Mouse (Mus musculus) monocyte, adult 2 months (primary cell): ENCODE data around the gene Zc2hc1c.

Experiments
- DNase-seq, 2 experiments: peaks; one replicate each; pipeline ENCODE4 v3.0.0; 2022; ENCODE audit warnings: low spot score in 2 of 2, low read depth in 1 of 2

Gene Zc2hc1c

DNA sequence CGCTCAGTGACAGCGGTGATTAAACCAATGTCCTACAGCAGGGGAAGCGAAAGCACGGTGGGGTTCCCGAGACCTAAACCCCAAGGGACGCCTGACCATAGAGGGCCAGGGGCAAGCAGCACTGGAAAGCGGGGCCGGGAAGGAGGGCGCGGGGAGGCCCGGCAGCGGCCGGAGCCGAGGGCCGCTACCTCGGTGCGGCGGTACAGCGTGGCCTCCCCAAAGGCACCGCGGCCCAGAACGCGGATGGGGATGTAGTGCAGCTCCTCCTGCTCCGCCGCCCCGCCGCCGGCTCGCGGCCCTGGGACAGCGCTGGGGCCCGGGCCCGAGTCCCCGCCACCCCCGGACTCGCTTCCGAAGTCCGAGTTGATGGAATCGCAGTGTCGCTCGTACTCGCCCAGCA lies 50.4 kb downstream of the Zc2hc1c start:
- peak in 1 of 2 experiments; percentile 26 for DNase-seq

DNA sequence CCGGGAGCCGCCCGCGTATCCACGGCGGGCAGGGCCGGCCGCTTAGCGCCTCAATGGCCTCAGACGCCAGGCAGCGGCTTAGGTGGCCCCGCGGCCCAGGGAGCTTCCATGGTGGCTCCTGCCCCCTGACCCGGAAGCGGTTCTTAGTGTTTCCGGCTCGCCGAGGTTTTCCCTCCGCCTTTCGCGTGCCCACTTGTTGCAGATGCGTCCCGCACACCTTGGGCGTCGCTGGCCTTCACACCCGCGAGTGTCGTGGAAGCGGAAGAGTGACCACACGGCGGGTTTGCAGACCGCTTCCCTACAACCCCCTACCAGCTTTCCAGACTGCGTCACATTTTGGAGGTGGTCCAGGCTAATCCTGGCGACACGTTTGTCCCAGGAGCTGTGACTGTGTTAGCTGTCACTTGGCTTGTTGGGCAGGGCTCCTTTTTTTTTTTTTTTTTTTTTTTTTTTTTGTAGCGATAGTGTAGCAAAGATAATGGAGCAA lies 50.9 kb downstream of the Zc2hc1c start, which contains the start of gene Nek9:
Gene Nek9 (minus strand): TSS at position 120 of the 487 bp plus-strand sequence.
- DNase-seq, result peak; percentile 66 to 85

DNA sequence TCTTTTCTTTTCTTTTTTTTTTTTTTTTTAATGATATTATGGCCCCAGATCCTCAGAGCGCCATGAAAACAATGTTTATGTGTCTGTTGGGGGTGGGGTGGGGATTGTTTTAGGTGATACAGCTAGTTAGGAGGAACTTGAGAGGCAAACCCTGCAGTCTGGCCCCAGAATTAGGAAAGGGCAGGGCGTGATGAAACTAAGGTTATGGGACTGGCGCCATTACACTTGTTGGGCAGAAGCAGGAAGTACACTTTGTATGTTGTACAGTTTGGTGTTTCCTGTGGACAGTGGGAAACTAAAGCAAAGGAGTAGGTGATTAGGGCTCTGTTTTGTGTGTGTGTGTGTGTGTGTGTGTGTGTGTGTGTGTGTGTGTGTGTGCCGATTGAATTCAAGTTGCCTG lies 51.6 kb downstream of the Zc2hc1c start:
- peak; percentile 49 to 64 for DNase-seq

DNA sequence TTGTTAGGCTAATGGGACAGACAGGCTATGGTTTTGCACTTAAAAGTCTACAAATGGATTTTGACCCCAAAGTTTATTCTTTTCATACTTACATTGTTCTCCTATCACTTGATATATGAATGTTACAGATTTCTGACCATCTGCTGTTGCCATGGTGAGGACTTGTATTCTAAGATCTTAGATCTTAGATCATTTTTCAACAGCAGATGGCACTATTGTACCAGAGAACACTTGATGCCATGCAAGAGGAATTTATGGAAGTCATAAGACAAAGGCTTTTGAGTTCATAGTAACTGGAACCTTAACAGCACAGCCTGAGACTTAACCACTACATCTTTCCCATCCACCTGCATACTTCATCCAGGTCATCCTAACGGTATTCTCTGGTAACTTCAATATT lies 52.7 kb downstream of the Zc2hc1c start:
- no peak for DNase-seq

DNA sequence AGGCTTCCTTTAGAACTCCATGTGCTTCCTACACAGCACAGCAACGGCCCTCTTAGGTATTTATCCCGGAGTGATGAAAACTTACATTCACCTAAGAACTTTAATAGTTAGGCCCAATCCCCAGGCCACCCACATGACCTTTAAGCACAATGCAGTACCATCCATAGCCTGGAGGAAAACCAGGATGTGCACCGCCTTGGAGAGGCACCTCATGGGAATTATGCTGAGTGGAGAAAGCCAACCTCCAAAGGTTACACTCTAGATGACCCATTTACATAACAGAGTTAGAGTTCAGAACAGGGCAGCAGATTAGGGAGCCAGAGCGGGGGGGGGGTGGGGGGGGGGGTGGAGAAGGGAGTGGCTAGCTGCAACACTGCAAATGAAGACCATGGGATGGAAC lies 53.9 kb downstream of the Zc2hc1c start:
- no peak for DNase-seq

DNA sequence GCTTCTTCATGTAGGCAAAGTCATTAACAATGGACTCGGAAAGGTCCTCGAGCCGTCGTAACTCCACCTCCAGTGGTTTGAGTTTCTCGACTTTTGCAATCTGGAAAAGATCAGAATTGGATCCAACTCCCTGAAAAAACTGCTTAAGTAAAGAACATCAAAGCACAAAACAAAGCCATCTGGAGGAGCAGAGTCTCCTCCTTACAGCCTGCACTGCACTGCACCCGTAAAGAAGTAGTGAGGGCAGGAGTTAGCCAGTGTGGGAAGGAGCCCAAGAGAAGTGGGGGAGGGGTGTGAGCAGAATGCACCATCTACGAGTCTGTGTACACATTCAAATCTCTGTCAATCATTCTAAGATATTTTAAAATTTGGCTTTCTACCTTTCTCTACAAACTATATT lies 55.9 kb downstream of the Zc2hc1c start:
- DNase-seq, result no peak

DNA sequence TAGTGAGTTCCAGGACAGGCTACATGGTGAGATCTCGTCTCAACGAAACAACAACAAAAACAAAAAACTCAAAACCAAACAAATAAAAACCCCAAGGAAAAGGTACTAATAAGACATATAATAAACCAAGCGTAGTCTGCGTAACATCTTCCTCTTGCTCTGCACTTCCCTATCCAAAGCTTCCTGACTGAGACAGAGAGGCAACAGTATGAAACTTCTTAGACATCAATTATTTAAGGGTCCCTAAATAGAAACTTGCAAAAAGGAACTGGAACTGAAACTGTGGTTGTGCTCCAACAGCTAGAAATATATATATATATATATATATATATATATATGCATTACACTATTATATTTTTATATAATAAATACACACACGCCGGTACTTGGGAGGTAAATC lies 57.2 kb downstream of the Zc2hc1c start:
- no peak for DNase-seq

DNA sequence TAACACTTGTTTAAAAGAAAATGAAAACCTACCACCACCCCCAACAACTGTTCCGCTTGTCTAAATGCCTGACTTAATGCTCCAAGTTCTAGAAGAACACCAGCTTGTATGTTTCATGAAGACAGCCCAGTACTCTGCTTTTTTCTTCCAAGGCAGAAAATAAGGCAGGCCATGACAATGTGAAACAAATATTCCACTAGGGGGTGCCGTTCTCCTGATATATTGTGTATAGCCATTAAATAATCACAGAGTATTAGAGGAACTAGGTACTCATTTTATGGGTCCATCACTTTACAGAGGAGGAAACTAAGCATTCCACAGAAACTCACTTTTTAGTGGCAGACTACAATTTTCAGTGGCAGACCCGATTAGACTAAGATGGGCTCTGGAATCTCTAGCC lies 58.0 kb downstream of the Zc2hc1c start:
- DNase-seq, result peak; percentile 32 to 39

DNA sequence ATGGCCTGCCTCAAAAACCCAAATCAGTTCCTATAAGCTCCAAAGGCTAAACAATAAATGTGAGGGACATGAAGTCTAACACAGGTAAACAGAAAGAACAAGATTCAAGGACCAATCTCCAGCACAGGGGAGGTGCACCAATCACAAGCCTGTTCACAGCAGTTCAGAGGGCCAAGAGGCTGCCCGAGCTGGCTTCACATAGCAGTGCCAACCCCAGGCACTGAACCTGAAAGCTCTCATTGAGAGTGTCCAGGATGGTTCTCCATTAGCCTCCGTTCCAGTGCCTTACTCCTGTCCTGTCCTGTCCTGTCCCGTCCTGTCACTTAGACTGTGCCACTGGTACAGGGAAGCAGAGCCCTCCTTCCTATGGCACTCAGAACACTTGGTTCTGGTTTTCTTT lies 58.8 kb downstream of the Zc2hc1c start:
- no peak for DNase-seq

DNA sequence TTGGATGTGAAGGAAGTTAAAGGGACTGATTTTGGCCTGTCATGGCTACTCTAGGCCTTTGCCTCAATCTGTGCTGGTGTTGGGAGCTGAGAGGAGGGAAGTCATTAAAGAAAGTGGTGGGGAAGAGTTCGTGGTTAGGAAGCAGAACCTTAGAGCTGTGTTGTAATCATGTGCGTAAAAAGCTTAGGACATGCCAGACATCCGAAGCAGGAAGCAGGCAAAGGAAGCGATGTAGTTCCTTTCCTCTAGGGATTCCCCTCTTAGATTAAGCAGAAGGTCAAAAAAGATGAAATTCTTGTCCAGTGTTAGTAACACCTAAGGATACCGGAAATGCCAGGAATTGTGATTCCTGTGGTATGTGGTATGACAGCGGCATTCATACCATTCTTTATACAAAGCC lies 59.9 kb downstream of the Zc2hc1c start:
- DNase-seq, result peak; percentile 46 to 59
